Mouse (Mus musculus): ENCODE data around the gene Stk11.

DNA sequence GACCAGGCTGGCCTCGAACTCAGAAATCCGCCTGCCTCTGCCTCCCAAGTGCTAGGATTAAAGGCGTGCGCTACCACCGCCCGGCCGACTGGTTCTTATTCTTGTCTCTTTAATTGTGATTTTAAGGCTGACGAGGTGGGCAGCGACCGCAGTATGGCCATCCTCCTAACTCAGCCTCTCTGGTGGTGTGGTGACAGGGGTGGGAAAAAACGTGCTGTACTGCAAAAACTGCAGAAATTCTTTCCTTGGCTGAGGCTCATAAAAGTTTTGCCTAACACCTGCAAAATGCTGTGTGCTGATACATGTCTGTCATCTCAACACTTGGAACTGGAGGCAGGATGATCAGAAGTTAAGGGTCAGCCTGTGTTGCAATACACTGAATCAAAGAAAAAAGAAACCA lies 57.8 kb downstream of the Stk11 start:
- no peak for TF ChIP-seq POLR2A (IDR thresholded peaks at IDR 0.05; ENCODE audit: low read depth, low read length)
- no peak for TF ChIP-seq CTCF (IDR thresholded peaks at IDR 0.05; ENCODE audit: borderline replicate concordance, insufficient read depth, low read length)
